Mouse (Mus musculus): ENCODE measurements around the gene Sbno2. TPM values are rescaled to one million over a fixed set of nuclear protein-coding genes. Genes with fewer than 3 reads are reported as not detected.

Sbno2 gene
- polyA plus RNA-seq, 1 experiment from 2014 or later, result 17.2 TPM

DNA sequence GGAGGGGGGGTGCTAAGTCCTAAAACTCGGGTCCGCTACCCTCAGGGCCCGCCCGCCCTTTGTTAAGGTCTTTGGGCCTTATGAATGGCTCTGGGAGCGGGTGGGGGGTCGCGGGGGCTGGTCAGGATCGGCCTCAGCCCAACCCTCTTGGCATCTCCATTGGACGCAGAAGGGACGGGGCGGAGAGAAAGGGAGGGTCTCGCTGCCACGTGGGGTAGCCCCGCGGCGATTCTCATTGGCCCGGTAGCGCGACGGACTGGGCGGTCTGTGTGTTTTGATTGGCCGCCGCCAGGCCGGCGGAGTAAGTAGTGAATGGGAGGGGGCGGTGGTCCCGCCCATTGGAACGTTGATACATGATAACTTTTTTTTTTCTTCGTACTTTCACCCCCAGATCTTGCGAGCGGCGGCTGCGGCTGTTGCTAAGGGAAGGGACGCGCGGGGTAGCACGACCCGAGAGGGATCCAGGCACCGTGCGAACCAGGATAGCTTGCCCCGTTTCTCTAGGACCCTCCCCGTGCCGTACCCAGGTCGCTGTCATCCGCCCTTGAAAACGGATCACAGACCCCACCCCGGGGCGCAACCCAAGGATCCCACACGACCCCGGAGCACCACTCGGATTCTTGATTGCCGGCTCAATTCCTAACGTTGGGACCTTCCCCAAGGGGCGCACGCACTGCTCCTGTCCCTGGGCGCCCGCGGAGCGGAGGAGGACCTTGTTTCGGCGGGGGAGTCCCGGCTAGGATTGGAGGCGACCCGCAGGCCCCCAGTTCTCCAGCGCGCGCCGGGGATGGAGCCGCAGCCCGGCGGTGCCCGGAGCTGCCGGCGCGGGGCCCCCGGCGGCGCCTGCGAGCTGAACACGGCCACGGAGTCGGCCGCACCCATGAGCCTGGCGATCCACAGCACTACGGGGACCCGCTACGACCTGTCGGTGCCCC lies 44.2 kb upstream of the Sbno2 start:
- Histone ChIP-seq H3K4me3 (replicated peaks; ENCODE audit: low read length) (peak overlapping the region; percentile 93), H3K9me3 (replicated peaks; ENCODE audit: control insufficient read depth, low read length) (no peaks in the 10 kb centered on the region)

GRCm38 (mm10) chr10:80148610-80149290 lies 43.4 kb upstream of the Sbno2 start:
- Histone ChIP-seq H3K9ac (ENCODE audit: low read length) (peak overlapping the region; percentile 93), H3K4me2 (ENCODE audit: low read depth, low read length) (peak overlapping the region; percentile 60), H3K4me1 (ENCODE audit: control insufficient read depth, insufficient read depth, low read length) (peaks cover 63% of the 10 kb centered on the region), H3K9me3 (replicated peaks; ENCODE audit: control insufficient read depth, low read length) (no peaks in the 10 kb centered on the region), H3K36me3 (ENCODE audit: control insufficient read depth, insufficient read depth, low read length) (peaks cover 23% of the 10 kb centered on the region), H3K27ac (ENCODE audit: low read length) (peak overlapping the region; percentile 99), H3K4me3 (replicated peaks; ENCODE audit: low read length) (peak overlapping the region; percentile 93), H3K27me3 (ENCODE audit: control insufficient read depth, insufficient read depth, low read length) (no peaks in the 10 kb centered on the region)
- under 1% methylated on average over 57 of the region's 57 CpGs for WGBS
- ATAC-seq (ENCODE audit: insufficient read depth, low FRiP score), result peak; percentile 56

More for the DNA sequence above, 44.2 kb upstream of the Sbno2 start:
- Histone ChIP-seq H3K27me3 (ENCODE audit: control insufficient read depth, insufficient read depth, low read length) (no peaks in the 10 kb centered on the region), H3K36me3 (ENCODE audit: control insufficient read depth, insufficient read depth, low read length) (peaks cover 23% of the 10 kb centered on the region), H3K4me1 (ENCODE audit: control insufficient read depth, insufficient read depth, low read length) (peaks cover 63% of the 10 kb centered on the region), H3K4me2 (ENCODE audit: low read depth, low read length) (peak overlapping the region; percentile 93), H3K27ac (ENCODE audit: low read length) (peak overlapping the region; percentile 99), H3K9ac (ENCODE audit: low read length) (peak overlapping the region; percentile 97)
- peak; percentile 83 for ATAC-seq (ENCODE audit: insufficient read depth, low FRiP score)
- under 1% methylated on average over 88 of the region's 88 CpGs for WGBS

DNA sequence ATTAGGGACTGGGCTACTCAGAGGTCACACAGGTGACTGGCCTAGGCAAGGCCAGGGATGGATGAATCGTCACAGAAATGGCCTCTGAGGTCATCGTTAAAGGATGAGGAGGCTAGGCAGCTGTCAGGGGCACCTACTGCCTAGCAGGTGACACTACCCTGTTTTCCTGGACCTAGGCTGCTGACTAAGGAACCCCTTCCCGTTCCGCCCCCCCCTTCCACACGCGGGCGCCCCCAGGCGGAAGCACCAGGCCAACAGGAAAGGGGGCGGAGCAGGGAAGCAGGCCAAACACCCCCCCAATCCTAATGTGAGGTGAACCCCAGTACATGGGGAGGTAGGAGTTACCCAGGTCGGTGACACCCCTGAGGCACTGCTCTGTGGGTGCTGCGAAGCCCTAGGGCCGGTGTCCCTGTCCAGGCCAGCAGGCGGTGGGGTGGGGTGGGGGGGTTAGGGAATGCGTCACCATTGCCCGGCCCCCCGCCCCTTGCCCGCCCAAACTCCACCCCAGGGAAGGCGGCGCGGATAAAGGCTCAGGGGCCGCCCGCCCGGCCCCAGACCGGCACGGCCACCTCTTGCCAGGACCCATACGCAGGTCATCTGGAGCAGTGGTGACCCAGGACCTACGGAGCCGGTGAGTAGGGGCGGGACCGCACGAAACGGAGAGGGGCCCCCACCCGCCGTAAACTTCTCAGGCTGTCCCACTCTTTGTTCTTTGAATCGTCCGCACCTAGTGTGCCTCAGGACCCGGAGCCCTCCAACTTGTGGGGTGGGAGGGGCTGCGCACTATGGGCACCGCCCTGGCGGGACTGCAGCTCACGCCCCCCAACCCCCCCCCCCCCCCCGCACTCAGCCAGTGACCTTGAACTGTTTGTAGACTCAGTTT lies 42.6 kb upstream of the Sbno2 start, which contains the start of gene Midn:
Gene Midn (plus strand): TSS at position 554 of the 883 bp plus-strand sequence.
- peak; percentile 50 for ATAC-seq (ENCODE audit: insufficient read depth, low FRiP score)
- no peaks in the 10 kb centered on the region for H3K27me3 ChIP-seq (ENCODE audit: control insufficient read depth, insufficient read depth, low read length)
- H3K9me3 ChIP-seq (replicated peaks; ENCODE audit: control insufficient read depth, low read length), result no peaks in the 10 kb centered on the region
- WGBS, result under 1% methylated on average over 42 of the region's 42 CpGs
- H3K36me3 ChIP-seq (ENCODE audit: control insufficient read depth, insufficient read depth, low read length), result peaks cover 16% of the 10 kb centered on the region
- peak within 1 kb of the TSS; percentile 99 for H3K27ac ChIP-seq (ENCODE audit: low read length)
- peak within 1 kb of the TSS; percentile 93 for H3K9ac ChIP-seq (ENCODE audit: low read length)
- peak within 1 kb of the TSS; percentile 93 for H3K4me3 ChIP-seq (replicated peaks; ENCODE audit: low read length)
- H3K4me2 ChIP-seq (ENCODE audit: low read depth, low read length), result peak within 1 kb of the TSS; percentile 60
- H3K4me1 ChIP-seq (ENCODE audit: control insufficient read depth, insufficient read depth, low read length), result peaks cover 57% of the 10 kb centered on the region

DNA sequence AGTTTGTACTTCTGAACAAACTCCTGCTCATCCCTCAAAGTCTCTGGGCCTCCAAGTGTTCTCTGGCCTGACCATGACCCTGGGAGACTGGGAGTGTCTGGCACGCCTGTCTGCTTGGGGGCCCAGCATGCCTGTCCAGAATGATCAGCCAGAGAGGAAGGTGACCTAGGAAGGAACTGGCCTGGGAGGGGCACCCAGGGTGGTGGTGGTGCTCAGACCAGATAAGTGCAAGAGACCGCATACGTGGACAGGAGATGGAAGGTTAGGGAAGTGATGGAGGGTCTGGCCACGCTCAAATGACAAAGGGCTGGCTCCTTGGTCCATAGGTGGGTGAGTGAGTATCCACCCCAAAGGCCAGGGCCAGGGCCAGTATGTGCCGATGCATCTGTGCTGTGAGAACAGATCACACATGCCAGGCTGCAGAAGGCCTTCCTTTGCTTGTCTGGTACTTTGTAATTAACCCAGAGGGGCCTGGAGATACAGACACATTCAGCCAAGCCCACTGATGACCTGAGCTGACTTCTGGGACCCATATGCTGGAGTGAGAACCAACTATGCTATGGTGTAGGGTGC lies 41.9 kb upstream of the Sbno2 start:
- 59% methylated on average over 5 of the region's 5 CpGs for WGBS
- H3K27ac ChIP-seq (ENCODE audit: low read length), result peak overlapping the region; percentile 99
- no peaks in the 10 kb centered on the region for H3K27me3 ChIP-seq (ENCODE audit: control insufficient read depth, insufficient read depth, low read length)
- ATAC-seq (ENCODE audit: insufficient read depth, low FRiP score), result no peak
- H3K4me2 ChIP-seq (ENCODE audit: low read depth, low read length), result peak overlapping the region; percentile 60; the same call in 1 of the 2 replicates
- peak overlapping the region; percentile 93; the same call in 1 of the 2 replicates for H3K4me3 ChIP-seq (replicated peaks; ENCODE audit: low read length)
- peak overlapping the region; percentile 93; the same call in 1 of the 2 replicates for H3K9ac ChIP-seq (ENCODE audit: low read length)
- peaks cover 53% of the 10 kb centered on the region for H3K4me1 ChIP-seq (ENCODE audit: control insufficient read depth, insufficient read depth, low read length)
- H3K36me3 ChIP-seq (ENCODE audit: control insufficient read depth, insufficient read depth, low read length), result peaks cover 13% of the 10 kb centered on the region; the same call in 1 of the 2 replicates
- no peaks in the 10 kb centered on the region for H3K9me3 ChIP-seq (replicated peaks; ENCODE audit: control insufficient read depth, low read length)

- peak overlapping the region; percentile 60; the same call in 1 of the 2 replicates for H3K4me2 ChIP-seq (ENCODE audit: low read depth, low read length)
- H3K4me1 ChIP-seq (ENCODE audit: control insufficient read depth, insufficient read depth, low read length), result peaks cover 46% of the 10 kb centered on the region
- WGBS, result 57% methylated on average over 4 of the region's 4 CpGs
- H3K9me3 ChIP-seq (replicated peaks; ENCODE audit: control insufficient read depth, low read length), result no peaks in the 10 kb centered on the region
- peak overlapping the region; percentile 93 for H3K9ac ChIP-seq (ENCODE audit: low read length)
- H3K27ac ChIP-seq (ENCODE audit: low read length), result peak overlapping the region; percentile 99
- no peaks in the 10 kb centered on the region for H3K27me3 ChIP-seq (ENCODE audit: control insufficient read depth, insufficient read depth, low read length)
- H3K4me3 ChIP-seq (replicated peaks; ENCODE audit: low read length), result no peak overlapping the region
- peaks cover 13% of the 10 kb centered on the region; the same call in 1 of the 2 replicates for H3K36me3 ChIP-seq (ENCODE audit: control insufficient read depth, insufficient read depth, low read length)
- ATAC-seq (ENCODE audit: insufficient read depth, low FRiP score), result no peak
These were observed 41.2 kb upstream of the Sbno2 start for GRCm38 (mm10) chr10:80146568-80147011.

DNA sequence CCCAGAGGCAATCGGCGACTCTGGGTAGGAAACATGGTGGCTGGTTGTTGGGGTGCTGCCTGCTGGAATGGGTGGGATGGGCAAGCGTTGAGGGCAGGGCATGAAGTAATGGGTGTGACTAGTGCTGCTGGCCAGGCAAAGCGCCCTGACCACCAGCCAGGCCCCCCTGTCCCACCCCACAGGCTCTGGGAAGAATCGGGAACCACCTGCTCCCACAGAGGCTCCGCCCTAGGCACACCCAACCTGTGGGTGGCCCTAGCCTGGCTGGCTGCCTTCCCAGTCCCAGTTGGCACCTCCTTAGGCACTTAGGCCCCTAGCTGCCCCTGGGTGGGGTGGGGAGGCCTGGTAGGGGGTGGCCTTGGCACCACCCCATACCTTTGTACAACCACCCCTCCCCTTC lies 40.5 kb upstream of the Sbno2 start:
- Histone ChIP-seq H3K4me3 (replicated peaks; ENCODE audit: low read length) (no peak overlapping the region), H3K9ac (ENCODE audit: low read length) (peak overlapping the region; percentile 93), H3K27ac (ENCODE audit: low read length) (peak overlapping the region; percentile 99), H3K9me3 (replicated peaks; ENCODE audit: control insufficient read depth, low read length) (no peaks in the 10 kb centered on the region), H3K4me2 (ENCODE audit: low read depth, low read length) (0 out of 2 replicates have a peak overlapping the region, but pooled peaks have one; percentile 27), H3K36me3 (ENCODE audit: control insufficient read depth, insufficient read depth, low read length) (peaks cover 13% of the 10 kb centered on the region; the same call in 1 of the 2 replicates), H3K4me1 (ENCODE audit: control insufficient read depth, insufficient read depth, low read length) (peaks cover 47% of the 10 kb centered on the region), H3K27me3 (ENCODE audit: control insufficient read depth, insufficient read depth, low read length) (no peaks in the 10 kb centered on the region)
- no peak for ATAC-seq (ENCODE audit: insufficient read depth, low FRiP score)
- WGBS, result 68% methylated on average over 6 of the region's 6 CpGs

GRCm38 (mm10) chr10:80144864-80145838 lies 39.8 kb upstream of the Sbno2 start:
- WGBS, result 71% methylated on average over 20 of the region's 20 CpGs
- Histone ChIP-seq H3K4me1 (ENCODE audit: control insufficient read depth, insufficient read depth, low read length) (peaks cover 48% of the 10 kb centered on the region), H3K4me3 (replicated peaks; ENCODE audit: low read length) (no peak overlapping the region), H3K9ac (ENCODE audit: low read length) (peak overlapping the region; percentile 93; the same call in 1 of the 2 replicates), H3K36me3 (ENCODE audit: control insufficient read depth, insufficient read depth, low read length) (peaks cover 13% of the 10 kb centered on the region; the same call in 1 of the 2 replicates), H3K27me3 (ENCODE audit: control insufficient read depth, insufficient read depth, low read length) (no peaks in the 10 kb centered on the region), H3K9me3 (replicated peaks; ENCODE audit: control insufficient read depth, low read length) (no peaks in the 10 kb centered on the region), H3K4me2 (ENCODE audit: low read depth, low read length) (0 out of 2 replicates have a peak overlapping the region, but pooled peaks have one; percentile 27), H3K27ac (ENCODE audit: low read length) (peak overlapping the region; percentile 99)
- no peak for ATAC-seq (ENCODE audit: insufficient read depth, low FRiP score)
